Mouse (Mus musculus): ENCODE results near the gene Trim69. TPM values are rescaled to one million over a fixed set of nuclear protein-coding genes. Genes with fewer than 3 reads are reported as not detected.
A peak's percentile ranks its signal among the peaks of the same experiment; 100 is the strongest.

Trim69 gene
- total and polyA plus RNA-seq, 3 experiments = 0.04 TPM; not detected in 2

DNA sequence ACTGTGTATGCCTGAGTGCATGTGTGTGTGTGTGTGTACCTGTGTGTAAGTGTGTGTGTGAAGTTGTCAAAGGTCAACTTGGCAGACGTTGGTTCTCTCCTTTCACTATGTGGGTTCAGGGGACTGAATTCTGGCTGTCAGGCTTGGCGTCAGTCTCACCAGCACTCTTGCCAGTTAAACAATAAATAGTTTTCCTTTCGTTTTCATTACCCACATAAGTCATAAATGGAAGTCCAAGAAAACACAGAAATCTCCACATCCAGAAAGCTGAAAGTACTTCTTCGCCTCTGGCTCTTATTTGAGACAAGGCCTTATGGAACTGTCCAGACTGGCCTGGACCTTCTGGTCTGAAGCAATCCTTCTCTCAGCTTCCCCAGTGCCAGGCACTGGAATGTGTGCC is 14.7 kb upstream of the Trim69 start:
- Histone ChIP-seq H3K27me3 (ENCODE audit: control insufficient read depth in 1 of 2, insufficient read depth in 2 of 2, low read length in 2 of 2) (no peaks in the 10 kb centered on the region), H3K9ac (ENCODE audit: control insufficient read depth, low read depth, low read length, poor library complexity, severe bottlenecking) (peak overlapping the region; percentile 40), H3K9me3 (replicated peaks; ENCODE audit: insufficient read depth, low read length) (no peaks in the 10 kb centered on the region), H3K4me1 (ENCODE audit: control insufficient read depth in 1 of 2, insufficient read depth in 2 of 2, low read length in 2 of 2) (peaks cover 7 to 13% of the 10 kb centered on the region in 2 experiments), H3K36me3 (ENCODE audit: control insufficient read depth in 1 of 2, insufficient read depth in 2 of 2, low read length in 2 of 2) (peaks cover 0 to 19% of the 10 kb centered on the region in 2 experiments; a peak in 3 of 4 replicates), H3K79me2 (ENCODE audit: control insufficient read depth, insufficient read depth, low read length, poor library complexity) (peaks cover 31% of the 10 kb centered on the region), H3K4me3 (ENCODE audit: control insufficient read depth in 1 of 2, insufficient read depth in 1 of 2, low read depth in 2 of 2, low read length in 2 of 2) (0 out of 4 replicates have a peak overlapping the region, but pooled peaks of 1 of the 2 experiments have one; percentile 11), H3K27ac (ENCODE audit: control insufficient read depth, low read depth, low read length) (peak overlapping the region; percentile 25; the same call in 1 of the 2 replicates)
- TF ChIP-seq MEF2A (IDR thresholded peaks at IDR 0.05; ENCODE audit: extremely low read depth, insufficient replicate concordance, low read depth, low read length, poor library complexity, severe bottlenecking) = no peak
- TF ChIP-seq RAD21 (IDR thresholded peaks at IDR 0.05; ENCODE audit: low read depth, low read length) = no peak
- TF ChIP-seq POLR2AphosphoS2 (IDR thresholded peaks at IDR 0.05; ENCODE audit: low read length) = no peak
- no peak for TF ChIP-seq EP300 (IDR thresholded peaks at IDR 0.05; ENCODE audit: low read depth in 1 of 2, low read length in 2 of 2)
- TF ChIP-seq JUND (IDR thresholded peaks at IDR 0.05; ENCODE audit: low read depth, low read length) = no peak
- no peak for TF ChIP-seq CTCF (IDR thresholded peaks at IDR 0.05 in 2 of 3, conservative IDR thresholded peaks at IDR 0.05 in 1 of 3; ENCODE audit: control insufficient read depth in 1 of 3, insufficient read depth in 1 of 3, low read depth in 2 of 3, low read length in 3 of 3, poor library complexity in 1 of 3, severe bottlenecking in 1 of 3)
- TF ChIP-seq NRF1 (IDR thresholded peaks at IDR 0.05; ENCODE audit: insufficient read depth, low read depth, low read length, poor library complexity, severe bottlenecking) = no peak
- TF ChIP-seq GATA1 (IDR thresholded peaks at IDR 0.05; ENCODE audit: low read depth, low read length) = no peak
- no peak for TF ChIP-seq POLR2A (IDR thresholded peaks at IDR 0.05; ENCODE audit: control insufficient read depth in 1 of 2, insufficient read depth in 1 of 2, low read depth in 1 of 2, low read length in 2 of 2, poor library complexity in 1 of 2)
- DNase-seq (ENCODE audit: low read depth, low spot score) = no peak

DNA sequence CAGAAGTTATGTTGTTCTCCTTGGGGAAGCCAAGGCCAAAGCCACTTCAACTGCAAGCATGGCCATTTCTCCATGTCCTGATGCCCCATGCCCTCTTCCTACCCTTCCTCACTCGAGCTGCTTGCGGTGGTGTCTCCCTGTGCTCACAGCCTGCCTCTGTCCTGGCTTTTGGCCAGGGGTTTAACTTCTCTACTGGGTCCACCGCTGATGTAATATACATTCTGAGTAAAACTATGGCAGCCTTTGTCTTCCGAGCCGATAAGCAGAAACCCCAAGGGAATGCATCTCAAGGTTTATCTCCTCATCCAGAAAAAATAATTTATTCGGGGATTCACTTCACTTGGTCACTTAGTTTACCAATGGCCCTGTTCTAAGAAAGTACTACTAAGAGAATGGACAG is 13.8 kb upstream of the Trim69 start:
- H3K27me3 ChIP-seq (ENCODE audit: control insufficient read depth in 1 of 2, insufficient read depth in 2 of 2, low read length in 2 of 2) = no peaks in the 10 kb centered on the region
- H3K4me1 ChIP-seq (ENCODE audit: control insufficient read depth in 1 of 2, insufficient read depth in 2 of 2, low read length in 2 of 2) = peaks cover 7 to 19% of the 10 kb centered on the region in 2 experiments
- H3K79me2 ChIP-seq (ENCODE audit: control insufficient read depth, insufficient read depth, low read length, poor library complexity) = peaks cover 35% of the 10 kb centered on the region
- DNase-seq (ENCODE audit: low read depth, low spot score) = peak; percentile 90
- H3K27ac ChIP-seq (ENCODE audit: control insufficient read depth, low read depth, low read length) = peak overlapping the region; percentile 97
- no peaks in the 10 kb centered on the region for H3K9me3 ChIP-seq (replicated peaks; ENCODE audit: insufficient read depth, low read length)
- peak overlapping the region; percentile 58 for H3K9ac ChIP-seq (ENCODE audit: control insufficient read depth, low read depth, low read length, poor library complexity, severe bottlenecking)
- peak overlapping the region; percentile 48 to 53 for H3K4me3 ChIP-seq (ENCODE audit: control insufficient read depth in 1 of 2, insufficient read depth in 1 of 2, low read depth in 2 of 2, low read length in 2 of 2)
- peaks cover 0 to 19% of the 10 kb centered on the region in 2 experiments; a peak in 3 of 4 replicates for H3K36me3 ChIP-seq (ENCODE audit: control insufficient read depth in 1 of 2, insufficient read depth in 2 of 2, low read length in 2 of 2)
- TF ChIP-seq MXI1 (IDR thresholded peaks at IDR 0.05; ENCODE audit: low read depth, low read length) (peak; percentile 67), POLR2AphosphoS5 (IDR thresholded peaks at IDR 0.05; ENCODE audit: borderline replicate concordance, low read depth, low read length) (no peak), EP300 (IDR thresholded peaks at IDR 0.05; ENCODE audit: low read depth in 1 of 2, low read length in 2 of 2) (peak; percentile 55 to 60), POLR2A (IDR thresholded peaks at IDR 0.05; ENCODE audit: control insufficient read depth in 1 of 2, insufficient read depth in 1 of 2, low read depth in 1 of 2, low read length in 2 of 2, poor library complexity in 1 of 2) (no peak), MAZ (IDR thresholded peaks at IDR 0.05; ENCODE audit: low read depth, low read length) (no peak), GABPA (IDR thresholded peaks at IDR 0.05; ENCODE audit: low read depth, low read length) (no peak), SIN3A (IDR thresholded peaks at IDR 0.05; ENCODE audit: low read length) (peak; percentile 65; the same call in 1 of the 2 replicates), ELF1 (IDR thresholded peaks at IDR 0.05; ENCODE audit: low read depth, low read length) (0 out of 2 replicates have a peak, but pooled peaks have one; percentile 12), UBTF (IDR thresholded peaks at IDR 0.05; ENCODE audit: borderline replicate concordance, insufficient read depth, low read depth, low read length) (no peak), CHD1 (IDR thresholded peaks at IDR 0.05; ENCODE audit: low read depth, low read length) (0 out of 2 replicates have a peak, but pooled peaks have one; percentile 63), CHD2 (IDR thresholded peaks at IDR 0.05; ENCODE audit: low read length) (no peak), TAL1 (IDR thresholded peaks at IDR 0.05; ENCODE audit: low read length) (no peak; the same call in 1 of the 2 replicates), MAFK (IDR thresholded peaks at IDR 0.05; ENCODE audit: borderline replicate concordance, low read depth, low read length) (no peak), SMC3 (IDR thresholded peaks at IDR 0.05; ENCODE audit: low read depth, low read length) (no peak), ETS1 (IDR thresholded peaks at IDR 0.05; ENCODE audit: low read depth, low read length) (peak; percentile 91), MAX (IDR thresholded peaks at IDR 0.05; ENCODE audit: low read length) (peak; percentile 51), MYB (IDR thresholded peaks at IDR 0.05; ENCODE audit: low read depth, low read length) (no peak), ZKSCAN1 (IDR thresholded peaks at IDR 0.05; ENCODE audit: low read depth, low read length) (no peak), TBP (IDR thresholded peaks at IDR 0.05; ENCODE audit: low read depth, low read length) (peak; percentile 27; the same call in 1 of the 2 replicates), KAT2A (conservative IDR thresholded peaks at IDR 0.05; ENCODE audit: low read depth, low read length) (no peak), TCF12 (IDR thresholded peaks at IDR 0.05; ENCODE audit: low read depth, low read length) (peak; percentile 45; the same call in 1 of the 2 replicates), NRF1 (IDR thresholded peaks at IDR 0.05; ENCODE audit: insufficient read depth, low read depth, low read length, poor library complexity, severe bottlenecking) (no peak), RCOR1 (IDR thresholded peaks at IDR 0.05; ENCODE audit: low read depth, low read length) (peak; percentile 65; the same call in 1 of the 2 replicates), ZNF384 (IDR thresholded peaks at IDR 0.05; ENCODE audit: low read depth, low read length) (0 out of 2 replicates have a peak, but pooled peaks have one; percentile 45)
